Mouse (Mus musculus): ENCODE data around the gene Mogat2. TPM values are rescaled to one million over a fixed set of nuclear protein-coding genes. Genes with fewer than 3 reads are reported as not detected.

Mogat2 gene
- polyA plus RNA-seq, 1 experiment = 2.1 TPM

GRCm38 (mm10) chr7:99175118-99175517 lies 63.3 kb downstream of the Mogat2 start:
- TF ChIP-seq CTCF (IDR thresholded peaks at IDR 0.05; ENCODE audit: borderline replicate concordance, extremely low read depth, insufficient read depth, insufficient read length) (no peak), POLR2A (IDR thresholded peaks at IDR 0.05; ENCODE audit: borderline replicate concordance, extremely low read depth, insufficient read depth, insufficient read length, poor library complexity, severe bottlenecking) (no peak)
- no peak for DNase-seq (ENCODE audit: low read depth)

DNA sequence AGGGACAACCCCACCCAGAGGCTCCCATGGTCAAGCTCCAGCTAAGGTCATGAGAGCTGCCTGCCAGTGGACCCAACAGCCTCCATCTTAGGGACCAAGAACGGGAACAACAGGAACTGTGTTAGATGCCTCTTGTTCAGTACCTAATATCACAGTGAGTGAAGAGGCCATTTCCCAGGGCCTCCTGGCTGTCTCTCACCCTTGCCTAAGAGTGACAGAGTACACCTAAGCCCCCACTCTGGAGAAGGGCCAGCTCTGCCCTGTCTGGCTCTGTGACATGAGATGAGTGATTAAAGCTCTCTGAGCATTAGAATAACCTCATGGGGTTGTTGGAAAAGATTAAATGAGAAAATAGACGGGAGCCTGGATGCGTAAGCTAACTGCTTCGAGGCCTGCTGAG lies 64.4 kb downstream of the Mogat2 start:
- DNase-seq (ENCODE audit: low read depth) = no peak
- TF ChIP-seq POLR2A (IDR thresholded peaks at IDR 0.05; ENCODE audit: borderline replicate concordance, extremely low read depth, insufficient read depth, insufficient read length, poor library complexity, severe bottlenecking) (no peak), CTCF (IDR thresholded peaks at IDR 0.05; ENCODE audit: borderline replicate concordance, extremely low read depth, insufficient read depth, insufficient read length) (no peak)

DNA sequence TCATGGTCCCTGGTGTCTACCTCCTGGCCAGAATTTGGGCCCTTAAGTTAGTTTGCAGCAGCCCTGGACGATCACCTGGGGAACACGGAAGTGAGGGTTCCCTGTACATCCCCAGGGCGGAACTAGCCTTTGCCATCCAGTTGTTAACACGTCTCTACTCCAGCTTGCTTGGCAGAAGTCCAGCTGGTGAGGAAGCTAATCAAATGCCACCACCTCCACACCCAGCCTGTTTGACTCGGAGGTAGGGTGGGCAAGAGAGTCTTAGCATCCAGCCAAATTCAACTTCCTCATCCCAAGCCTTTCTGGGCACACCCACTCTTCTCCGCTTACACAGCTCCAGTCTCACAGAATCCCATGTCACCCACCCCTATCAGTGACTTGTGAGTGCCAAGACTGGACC lies 65.5 kb downstream of the Mogat2 start:
- TF ChIP-seq CTCF (IDR thresholded peaks at IDR 0.05; ENCODE audit: borderline replicate concordance, extremely low read depth, insufficient read depth, insufficient read length) (no peak), POLR2A (IDR thresholded peaks at IDR 0.05; ENCODE audit: borderline replicate concordance, extremely low read depth, insufficient read depth, insufficient read length, poor library complexity, severe bottlenecking) (no peak)
- no peak for DNase-seq (ENCODE audit: low read depth)

DNA sequence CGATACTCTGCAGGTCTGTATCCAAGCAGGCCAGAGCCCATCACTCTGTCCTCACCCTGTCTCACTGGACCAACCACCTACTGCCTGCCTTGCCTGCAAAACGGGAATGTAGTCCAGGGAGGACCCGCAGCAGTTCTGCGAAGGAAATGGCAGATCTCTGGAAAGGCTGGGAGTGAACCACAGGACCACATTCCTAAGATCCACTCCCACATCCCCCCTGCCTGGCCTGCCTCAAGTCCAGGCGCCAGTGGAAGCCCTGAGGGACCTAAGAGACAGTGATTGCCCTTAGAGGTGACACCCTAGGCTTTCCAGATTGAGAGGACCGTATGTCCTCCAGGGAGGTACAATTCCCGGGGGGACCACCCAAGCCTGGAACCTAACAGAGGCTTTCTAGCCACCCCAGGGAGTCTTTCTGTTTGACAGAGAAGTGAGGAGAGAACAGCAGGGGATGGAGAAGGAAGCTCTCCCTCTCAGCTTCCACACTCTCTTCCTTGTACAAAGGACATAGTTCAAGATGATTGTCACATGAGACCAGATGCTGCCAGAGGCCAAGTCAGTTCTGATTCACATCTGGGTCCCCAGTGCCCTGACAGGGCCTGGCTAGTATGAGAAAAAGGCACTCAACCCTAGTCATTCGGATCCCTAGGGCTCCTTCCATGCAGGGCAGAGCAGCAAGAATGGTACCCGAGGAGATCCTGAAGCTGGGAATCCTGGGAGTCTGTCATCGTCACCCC lies 66.5 kb downstream of the Mogat2 start:
- TF ChIP-seq POLR2A (IDR thresholded peaks at IDR 0.05; ENCODE audit: borderline replicate concordance, extremely low read depth, insufficient read depth, insufficient read length, poor library complexity, severe bottlenecking) (no peak), CTCF (IDR thresholded peaks at IDR 0.05; ENCODE audit: borderline replicate concordance, extremely low read depth, insufficient read depth, insufficient read length) (no peak)
- no peak for DNase-seq (ENCODE audit: low read depth)

- no peak for DNase-seq (ENCODE audit: low read depth)
- TF ChIP-seq POLR2A (IDR thresholded peaks at IDR 0.05; ENCODE audit: borderline replicate concordance, extremely low read depth, insufficient read depth, insufficient read length, poor library complexity, severe bottlenecking) (no peak), CTCF (IDR thresholded peaks at IDR 0.05; ENCODE audit: borderline replicate concordance, extremely low read depth, insufficient read depth, insufficient read length) (no peak)
Measured at GRCm38 (mm10) chr7:99170519-99170918, 67.9 kb downstream of the Mogat2 start.

GRCm38 (mm10) chr7:99169717-99170403 lies 68.6 kb downstream of the Mogat2 start:
- no peak for TF ChIP-seq CTCF (IDR thresholded peaks at IDR 0.05; ENCODE audit: borderline replicate concordance, extremely low read depth, insufficient read depth, insufficient read length)
- DNase-seq (ENCODE audit: low read depth) = no peak

Other genes starting within 250 kb of the Mogat2 start
- gene Uvrag, start 97.5 kb downstream of the Mogat2 start, polyA plus RNA-seq (2012; rRNA removed) = 10.1 and 12.3 TPM in 2 replicates
- 12.7 and 13.1 TPM in 2 replicates for gene Dgat2, start 55.9 kb downstream of the Mogat2 start, polyA plus RNA-seq (2012; rRNA removed)
- 122 and 188 TPM in 2 replicates for gene Map6, start 28.8 kb upstream of the Mogat2 start, polyA plus RNA-seq (2012; rRNA removed)
- gene Serpinh1, start 114.6 kb upstream of the Mogat2 start, polyA plus RNA-seq (2012; rRNA removed) = 187 and 283 TPM in 2 replicates
- gene Gdpd5, start 142.8 kb upstream of the Mogat2 start, polyA plus RNA-seq (2012; rRNA removed) = 56.3 and 70.2 TPM in 2 replicates
- 13.2 and 17.9 TPM in 2 replicates for gene Klhl35, start 227.4 kb upstream of the Mogat2 start, polyA plus RNA-seq (2012; rRNA removed)
- 722 and 820 TPM in 2 replicates for gene Rps3, start 245.1 kb upstream of the Mogat2 start, polyA plus RNA-seq (2012; rRNA removed)

Measured in brain, embryonic 14.5 days (tissue).